Mouse (Mus musculus) embryonic fibroblast, embryonic 13.5 days (primary cell): Measurements from ENCODE around the gene Izumo2.

Experiments
- CTCF ChIP-seq: IDR thresholded peaks from 2 replicates; pipeline ENCODE4 v1.5.1; 2011; ENCODE audit warnings: mild to moderate bottlenecking, control low read depth, low read length, moderate library complexity, borderline replicate concordance; ENCODE audit not compliant: insufficient read depth
- POLR2A ChIP-seq: IDR thresholded peaks from 2 replicates; pipeline ENCODE4 v1.6.1; 2011; ENCODE audit warnings: low read depth, mild to moderate bottlenecking, control low read depth, low read length, moderate library complexity

DNA sequence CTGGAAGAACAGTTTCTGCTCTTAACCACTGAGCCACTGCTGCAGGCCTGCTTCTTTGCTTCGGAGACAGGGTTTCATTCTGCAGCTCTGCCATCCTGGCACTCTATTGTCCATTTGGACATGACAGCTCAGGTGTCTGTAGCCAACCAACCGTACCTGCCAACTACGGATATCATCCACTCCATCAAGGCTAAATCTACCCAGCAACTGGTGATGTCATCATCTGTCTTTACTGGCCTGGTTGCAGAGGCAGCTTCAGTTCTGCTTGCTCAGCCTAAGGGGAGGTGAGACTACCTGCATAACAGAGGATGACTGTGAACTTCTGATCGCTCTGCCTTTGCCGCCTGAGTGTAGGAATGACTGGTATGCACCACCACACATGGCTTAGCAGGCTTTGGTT lies 36.3 kb upstream of the Izumo2 start:
- TF ChIP-seq CTCF (no peak), POLR2A (no peak)
